Mouse (Mus musculus) embryonic facial prominence, embryonic 13.5 days (tissue): ENCODE measurements around the gene Map3k21. TPM values are rescaled to one million over a fixed set of nuclear protein-coding genes. Genes with fewer than 3 reads are reported as not detected.

Source experiments
- ATAC-seq: fragments of 200-750 bp; cut with Nextera tagmentation; 2 replicates; pipeline ENCODE4 v1.8.0; 2017; ENCODE audit warnings: low read depth; ENCODE audit not compliant: insufficient number of reproducible peaks, insufficient read depth, low FRiP score, low TSS enrichment
- H3K27ac ChIP-seq: fragments of 300-500 bp; sonication (generic); 2 replicates; pipeline ENCODE4 v1.5.1; 2015; ENCODE audit warnings: moderate library complexity, mild to moderate bottlenecking, inconsistent platforms
- H3K27me3 ChIP-seq: fragments of 300-500 bp; sonication (generic); 2 replicates; pipeline ENCODE4 v1.6.1; 2015; ENCODE audit warnings: mild to moderate bottlenecking, inconsistent platforms
- H3K36me3 ChIP-seq: fragments of 300-500 bp; sonication (generic); 2 replicates; pipeline ENCODE4 v1.6.1; 2015; ENCODE audit warnings: mild to moderate bottlenecking, inconsistent platforms
- H3K4me1 ChIP-seq: fragments of 300-500 bp; sonication (generic); 2 replicates; pipeline ENCODE4 v1.6.1; 2015; ENCODE audit warnings: inconsistent platforms
- H3K4me2 ChIP-seq: fragments of 300-500 bp; sonication (generic); 2 replicates; pipeline ENCODE4 v1.6.1; 2015; ENCODE audit warnings: moderate library complexity, mild to moderate bottlenecking, inconsistent platforms
- H3K4me3 ChIP-seq: fragments of 300-500 bp; sonication (generic); 2 replicates; pipeline ENCODE4 v1.5.1; 2015; ENCODE audit warnings: mild to moderate bottlenecking, inconsistent platforms
- H3K9ac ChIP-seq: fragments of 300-500 bp; sonication (generic); 2 replicates; pipeline ENCODE4 v1.6.1; 2015; ENCODE audit warnings: mild to moderate bottlenecking, inconsistent platforms
- H3K9me3 ChIP-seq: fragments of 300-500 bp; sonication (generic); 2 replicates; pipeline ENCODE4 v1.6.1; 2016; ENCODE audit warnings: inconsistent platforms
- WGBS: fragments of 180-500 bp; shearing (Covaris S2); methylation state at CpG from one replicate; pipeline ENCODE4 v1.1.7; 2015; ENCODE audit warnings: mixed read lengths; 5-methylcytosine and 5-hydroxymethylcytosine counted together
- polyA plus RNA-seq: library from polyadenylated mRNA; unstranded; fragments of >200 nt; fragmentation: Nextera tagmentation; extraction: Ambion mirVana; gene quantifications from 2 replicates; pipeline ENCODE4 v1.2.1, GENCODE M21; 2015

Gene Map3k21
- polyA plus RNA-seq, 1 experiment from 2014 or later: 0.14 TPM

- Histone ChIP-seq H3K4me3 (no peak overlapping the region), H3K9me3 (no peaks in the 10 kb centered on the region), H3K4me1 (no peaks in the 10 kb centered on the region), H3K9ac (no peak overlapping the region), H3K27me3 (peaks cover 7% of the 10 kb centered on the region; the same call in 1 of the 2 replicates), H3K4me2 (no peak overlapping the region), H3K27ac (no peak overlapping the region), H3K36me3 (no peaks in the 10 kb centered on the region)
- 22% methylated on average over 23 of the region's 23 CpGs for WGBS
- peak; percentile 45; the same call in 1 of the 2 replicates for ATAC-seq
Measured at GRCm38 (mm10) chr8:125950007-125950940, 40.0 kb downstream of the Map3k21 start.

- Histone ChIP-seq H3K27ac (no peak overlapping the region), H3K4me1 (no peaks in the 10 kb centered on the region), H3K4me2 (peak overlapping the region; percentile 31), H3K4me3 (no peak overlapping the region), H3K9me3 (peaks cover 5% of the 10 kb centered on the region; the same call in 1 of the 2 replicates), H3K27me3 (peaks cover 10% of the 10 kb centered on the region; the same call in 1 of the 2 replicates), H3K36me3 (no peaks in the 10 kb centered on the region), H3K9ac (no peak overlapping the region)
- no peak for ATAC-seq
- 13% methylated on average over 11 of the region's 11 CpGs for WGBS
Measured at GRCm38 (mm10) chr8:125955671-125956070, 45.4 kb downstream of the Map3k21 start.

GRCm38 (mm10) chr8:125956796-125957195 lies 46.5 kb downstream of the Map3k21 start:
- WGBS: 76% methylated on average over 9 of the region's 9 CpGs
- H3K4me1 ChIP-seq: no peaks in the 10 kb centered on the region
- no peak overlapping the region for H3K9ac ChIP-seq
- H3K36me3 ChIP-seq: no peaks in the 10 kb centered on the region
- no peak overlapping the region for H3K4me3 ChIP-seq
- H3K27me3 ChIP-seq: 0 out of 2 replicates have a peak, but pooled peaks cover 5% of the 10 kb centered on the region
- no peak for ATAC-seq
- H3K27ac ChIP-seq: no peak overlapping the region
- H3K4me2 ChIP-seq: no peak overlapping the region
- peaks cover 13% of the 10 kb centered on the region; the same call in 1 of the 2 replicates for H3K9me3 ChIP-seq

DNA sequence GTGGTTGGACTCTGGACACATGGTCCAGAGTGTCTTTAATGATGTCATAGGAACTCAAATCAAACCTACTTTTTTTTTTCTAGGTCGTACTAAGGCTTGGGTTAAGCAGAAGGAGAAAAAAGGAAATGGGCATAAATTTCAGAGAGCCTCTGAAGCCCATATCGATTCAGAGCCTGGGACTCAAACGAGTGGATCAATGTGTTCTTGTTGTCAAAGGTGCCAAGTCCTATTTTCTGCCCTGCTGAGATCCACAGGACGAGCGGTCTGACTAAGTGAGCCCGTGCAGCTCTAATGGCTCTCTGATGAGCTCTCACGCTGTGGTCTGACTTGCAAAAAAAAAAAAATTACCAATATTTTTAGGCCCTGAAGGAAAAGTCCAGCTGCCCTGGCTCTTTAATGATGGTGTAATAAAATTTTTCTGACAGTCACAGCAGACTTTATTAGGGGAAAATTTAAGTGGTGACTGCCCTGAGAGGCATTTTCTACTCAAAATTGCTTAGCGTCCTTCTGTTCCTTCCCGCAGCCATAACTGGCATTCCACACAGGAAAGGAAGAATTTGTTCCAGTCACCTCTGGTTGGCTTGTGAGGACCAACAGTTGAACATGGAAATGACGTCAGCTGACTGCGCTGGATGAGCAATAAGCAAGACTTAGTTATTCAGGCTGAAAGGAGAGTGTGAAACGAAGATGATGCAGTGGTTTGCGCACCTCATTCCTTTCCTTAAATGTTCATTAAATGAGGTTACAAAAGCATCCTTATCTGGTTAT lies 47.2 kb downstream of the Map3k21 start:
- no peak for ATAC-seq
- Histone ChIP-seq H3K27me3 (0 out of 2 replicates have a peak, but pooled peaks cover 9% of the 10 kb centered on the region), H3K36me3 (no peaks in the 10 kb centered on the region), H3K4me2 (no peak overlapping the region), H3K4me3 (no peak overlapping the region), H3K9ac (no peak overlapping the region), H3K4me1 (no peaks in the 10 kb centered on the region), H3K9me3 (peaks cover 13% of the 10 kb centered on the region; the same call in 1 of the 2 replicates), H3K27ac (no peak overlapping the region)
- 67% methylated on average over 13 of the region's 13 CpGs for WGBS

- no peak overlapping the region for H3K4me3 ChIP-seq
- H3K36me3 ChIP-seq: no peaks in the 10 kb centered on the region
- H3K9me3 ChIP-seq: peaks cover 13% of the 10 kb centered on the region; the same call in 1 of the 2 replicates
- no peak overlapping the region for H3K9ac ChIP-seq
- H3K27me3 ChIP-seq: 0 out of 2 replicates have a peak, but pooled peaks cover 12% of the 10 kb centered on the region
- no peaks in the 10 kb centered on the region for H3K4me1 ChIP-seq
- WGBS: 37% methylated on average over 1 of the region's 1 CpGs
- H3K27ac ChIP-seq: no peak overlapping the region
- H3K4me2 ChIP-seq: no peak overlapping the region
- no peak for ATAC-seq
Measured at GRCm38 (mm10) chr8:125957994-125958368, 47.7 kb downstream of the Map3k21 start.

DNA sequence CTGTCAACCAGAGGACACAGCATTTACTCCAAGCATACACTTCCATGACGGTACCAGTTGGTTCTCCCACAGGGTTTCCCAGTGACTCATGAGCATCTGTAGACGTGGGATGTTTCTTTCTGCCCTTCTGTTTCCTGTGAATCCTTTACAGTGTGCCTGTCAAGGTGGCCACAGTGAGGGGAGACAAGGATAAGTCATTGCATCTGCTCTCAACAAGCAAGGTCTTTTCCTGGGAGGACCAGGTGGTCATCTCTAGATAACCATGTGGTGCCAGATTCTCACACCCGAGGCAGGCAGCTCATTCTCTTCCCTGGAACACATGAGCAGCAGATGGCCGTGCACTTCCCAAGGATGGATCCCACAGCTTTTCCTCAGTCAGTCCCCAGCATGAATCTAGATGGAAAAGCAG lies 49.1 kb downstream of the Map3k21 start:
- Histone ChIP-seq H3K4me3 (no peak overlapping the region), H3K27me3 (peaks cover 23% of the 10 kb centered on the region), H3K4me2 (no peak overlapping the region), H3K27ac (no peak overlapping the region), H3K4me1 (peaks cover 5% of the 10 kb centered on the region), H3K9me3 (peaks cover 13% of the 10 kb centered on the region; the same call in 1 of the 2 replicates), H3K9ac (no peak overlapping the region), H3K36me3 (no peaks in the 10 kb centered on the region)
- no peak for ATAC-seq
- WGBS: 54% methylated on average over 4 of the region's 4 CpGs

DNA sequence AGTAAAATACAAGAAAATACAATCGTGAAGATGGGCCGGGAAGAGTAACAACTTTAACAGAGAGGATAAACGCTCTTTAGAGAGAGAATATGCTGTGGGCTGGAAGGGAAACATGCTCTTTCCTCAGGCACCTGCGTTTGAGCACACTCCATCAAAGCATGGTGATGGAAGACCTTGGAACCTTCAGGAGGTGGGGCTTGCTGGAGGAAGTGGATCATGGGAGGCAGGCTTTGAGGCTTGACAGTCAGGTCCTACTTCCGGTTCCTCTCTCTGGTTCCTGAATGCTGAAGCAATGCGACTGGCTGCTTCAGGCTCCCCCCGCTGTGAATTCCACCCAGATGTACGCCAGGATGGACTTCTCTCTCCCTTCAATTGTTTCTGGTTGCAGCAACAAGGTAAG lies 49.8 kb downstream of the Map3k21 start:
- no peak for ATAC-seq
- Histone ChIP-seq H3K27me3 (peaks cover 29% of the 10 kb centered on the region), H3K4me3 (no peak overlapping the region), H3K4me1 (peaks cover 5% of the 10 kb centered on the region), H3K36me3 (no peaks in the 10 kb centered on the region), H3K27ac (no peak overlapping the region), H3K9ac (no peak overlapping the region), H3K4me2 (no peak overlapping the region), H3K9me3 (peaks cover 13% of the 10 kb centered on the region; the same call in 1 of the 2 replicates)
- 82% methylated on average over 8 of the region's 8 CpGs for WGBS

DNA sequence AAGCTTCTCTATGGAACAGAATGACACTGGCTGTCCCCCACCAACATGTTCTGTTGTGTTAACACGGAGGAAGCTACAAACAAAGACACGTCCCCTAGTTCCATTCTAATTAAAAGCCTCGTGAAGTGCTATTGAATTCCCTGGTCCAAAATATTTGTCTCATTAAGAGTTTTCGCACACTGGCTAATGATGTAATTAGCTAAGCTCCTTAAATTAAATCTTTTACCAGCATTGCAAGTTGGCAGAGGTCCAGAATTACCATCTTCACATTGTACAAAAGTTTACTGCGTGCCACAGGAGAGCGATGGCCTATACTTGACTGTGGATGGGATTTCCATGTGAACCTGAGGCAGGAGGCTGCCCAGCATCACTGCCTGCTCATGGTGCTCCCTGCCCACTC lies 51.5 kb downstream of the Map3k21 start:
- no peak overlapping the region for H3K4me2 ChIP-seq
- WGBS: 86% methylated on average over 6 of the region's 6 CpGs
- H3K4me1 ChIP-seq: peaks cover 5% of the 10 kb centered on the region
- no peak overlapping the region for H3K4me3 ChIP-seq
- no peaks in the 10 kb centered on the region for H3K36me3 ChIP-seq
- ATAC-seq: no peak
- no peak overlapping the region for H3K27ac ChIP-seq
- H3K27me3 ChIP-seq: peaks cover 31% of the 10 kb centered on the region
- H3K9ac ChIP-seq: no peak overlapping the region
- peaks cover 13% of the 10 kb centered on the region; the same call in 1 of the 2 replicates for H3K9me3 ChIP-seq

- peak overlapping the region; percentile 40 for H3K4me2 ChIP-seq
- no peak overlapping the region for H3K27ac ChIP-seq
- peaks cover 5% of the 10 kb centered on the region for H3K4me1 ChIP-seq
- H3K9me3 ChIP-seq: peaks cover 13% of the 10 kb centered on the region; the same call in 1 of the 2 replicates
- H3K36me3 ChIP-seq: no peaks in the 10 kb centered on the region
- ATAC-seq: no peak
- H3K27me3 ChIP-seq: peaks cover 34% of the 10 kb centered on the region
- WGBS: 10% methylated on average over 11 of the region's 11 CpGs
- H3K4me3 ChIP-seq: peak overlapping the region; percentile 9; the same call in 1 of the 2 replicates
- no peak overlapping the region for H3K9ac ChIP-seq
Measured at GRCm38 (mm10) chr8:125963807-125964211, 53.6 kb downstream of the Map3k21 start.

DNA sequence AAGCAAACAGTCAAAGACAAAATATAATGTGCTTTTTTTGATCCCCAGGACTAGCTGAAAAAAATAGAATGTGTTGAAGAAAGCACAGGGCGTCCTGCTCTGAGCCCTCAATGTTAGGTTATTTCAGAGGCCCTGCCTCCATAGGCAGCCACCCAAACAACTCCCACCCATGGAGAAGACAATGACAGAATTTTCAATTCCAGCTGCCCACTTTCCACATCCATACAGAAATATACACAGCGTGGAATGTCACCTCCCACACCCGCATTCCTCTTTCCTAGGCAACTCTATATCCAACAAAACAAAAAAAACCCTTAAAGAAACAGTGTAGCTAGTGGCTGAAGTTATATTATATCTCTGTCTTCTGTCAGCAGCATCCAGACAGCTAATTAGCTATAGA lies 61.1 kb downstream of the Map3k21 start:
- Histone ChIP-seq H3K27me3 (peaks cover 4% of the 10 kb centered on the region; the same call in 1 of the 2 replicates), H3K4me3 (no peak overlapping the region), H3K4me2 (no peak overlapping the region), H3K9me3 (no peaks in the 10 kb centered on the region), H3K36me3 (no peaks in the 10 kb centered on the region), H3K9ac (no peak overlapping the region), H3K27ac (no peak overlapping the region), H3K4me1 (no peaks in the 10 kb centered on the region)
- ATAC-seq: no peak
- 34% methylated on average over 3 of the region's 3 CpGs for WGBS

GRCm38 (mm10) chr8:125975981-125976380 lies 65.7 kb downstream of the Map3k21 start:
- no peak for ATAC-seq
- Histone ChIP-seq H3K4me3 (no peak overlapping the region), H3K36me3 (no peaks in the 10 kb centered on the region), H3K27ac (no peak overlapping the region), H3K4me1 (no peaks in the 10 kb centered on the region), H3K4me2 (no peak overlapping the region), H3K9me3 (no peaks in the 10 kb centered on the region), H3K27me3 (no peaks in the 10 kb centered on the region), H3K9ac (no peak overlapping the region)
- WGBS: 85% methylated on average over 4 of the region's 4 CpGs
